Mouse (Mus musculus) frontal cortex, postnatal 14 days (tissue): ENCODE results near the gene Tgif2lx2.
"Not testable (repeated sequence)": the region's sequence is repeated elsewhere in the genome, so short reads cannot be mapped to it uniquely, and the experiment has no call there.

Source experiments
- DNase-seq, 2 experiments: peaks; one replicate each; pipeline ENCODE4 v3.0.0; 2022; ENCODE audit warnings: low spot score in 2 of 2

Gene Tgif2lx2

GRCm38 (mm10) chrX:118426927-118427326 lies at the start of gene Tgif2lx2:
TSS of gene Tgif2lx2 (plus strand) at chrX:118427227.
- not testable (repeated sequence) for DNase-seq
